Mouse (Mus musculus): Measurements from ENCODE around the gene Rnd3. TPM values are rescaled to one million over a fixed set of nuclear protein-coding genes. Genes with fewer than 3 reads are reported as not detected.
A peak's percentile ranks its signal among the peaks of the same experiment; 100 is the strongest.

The Rnd3 gene
- total RNA-seq, 2 experiments from 2014 or later = 11.7 to 12.0 TPM

GRCm38 (mm10) chr2:51132181-51132580 is 16.7 kb downstream of the Rnd3 start:
- no peak for DNase-seq (ENCODE audit: low spot score in 2 of 2)

DNA sequence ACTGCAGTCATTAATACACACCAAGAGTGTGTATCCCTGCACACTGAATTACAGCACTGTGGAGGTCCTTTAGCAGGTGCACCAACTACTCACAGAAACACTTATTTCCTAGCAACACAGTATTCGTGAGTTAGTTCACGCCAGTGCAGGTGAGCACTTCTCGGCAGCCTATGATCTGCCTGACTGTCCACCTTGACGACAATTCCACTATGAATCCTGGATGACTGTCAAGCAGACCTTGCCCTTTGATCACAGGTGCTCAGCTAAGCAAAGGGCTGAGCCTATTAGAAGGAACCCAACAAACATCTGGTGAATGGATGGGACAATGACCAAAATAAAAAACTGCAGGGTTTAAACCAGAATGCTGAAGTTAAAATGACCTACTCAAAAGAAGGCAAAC is 20.8 kb downstream of the Rnd3 start:
- no peak for DNase-seq (ENCODE audit: low spot score in 2 of 2)

GRCm38 (mm10) chr2:51110271-51110670 is 38.6 kb downstream of the Rnd3 start:
- no peak for DNase-seq (ENCODE audit: low spot score in 2 of 2)

DNA sequence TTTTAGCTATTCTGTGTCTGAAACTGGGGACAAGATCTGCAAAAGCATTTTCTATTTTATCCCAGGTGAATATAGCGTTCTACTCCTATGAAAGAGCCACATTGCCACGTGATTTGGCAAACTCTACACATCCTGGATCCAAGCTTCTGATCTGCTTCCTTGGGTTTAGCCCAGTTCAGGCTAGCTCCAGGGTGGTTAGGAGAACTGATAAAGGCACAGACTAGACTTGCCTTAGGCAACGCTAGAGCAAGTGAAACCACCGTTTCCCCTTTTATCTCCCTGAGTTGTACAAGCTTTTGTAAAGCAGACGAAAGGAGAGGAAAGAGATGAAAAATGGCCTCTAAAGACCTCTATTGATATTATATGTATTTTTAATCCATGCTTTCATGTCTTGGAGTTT is 40.3 kb downstream of the Rnd3 start:
- DNase-seq (ENCODE audit: low spot score in 2 of 2) = no peak

DNA sequence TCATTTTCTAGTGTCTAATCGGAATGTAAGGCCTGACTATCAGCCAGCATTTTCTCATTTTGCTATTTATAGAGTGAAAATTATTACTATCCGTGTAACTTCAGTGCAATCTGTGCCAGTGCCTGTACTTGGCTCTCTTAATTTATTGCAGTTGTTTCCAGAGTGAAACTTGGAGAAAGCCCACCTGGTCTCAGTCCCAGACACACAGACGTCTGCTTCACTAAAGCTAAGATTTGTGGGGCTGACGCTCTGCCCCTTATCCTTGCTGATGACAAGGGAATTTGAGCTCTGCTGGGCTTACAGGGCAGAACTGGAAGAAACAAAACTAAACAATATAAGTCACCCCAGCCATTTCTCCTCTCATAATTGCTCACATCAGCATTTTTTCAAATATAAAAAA is 47.7 kb downstream of the Rnd3 start:
- no peak for DNase-seq (ENCODE audit: low spot score in 2 of 2)

GRCm38 (mm10) chr2:51099987-51100386 is 48.9 kb downstream of the Rnd3 start:
- DNase-seq (ENCODE audit: low spot score in 2 of 2) = no peak

- no peak for DNase-seq (ENCODE audit: low spot score in 2 of 2)
Measured at GRCm38 (mm10) chr2:51099240-51099639, 49.7 kb downstream of the Rnd3 start.

DNA sequence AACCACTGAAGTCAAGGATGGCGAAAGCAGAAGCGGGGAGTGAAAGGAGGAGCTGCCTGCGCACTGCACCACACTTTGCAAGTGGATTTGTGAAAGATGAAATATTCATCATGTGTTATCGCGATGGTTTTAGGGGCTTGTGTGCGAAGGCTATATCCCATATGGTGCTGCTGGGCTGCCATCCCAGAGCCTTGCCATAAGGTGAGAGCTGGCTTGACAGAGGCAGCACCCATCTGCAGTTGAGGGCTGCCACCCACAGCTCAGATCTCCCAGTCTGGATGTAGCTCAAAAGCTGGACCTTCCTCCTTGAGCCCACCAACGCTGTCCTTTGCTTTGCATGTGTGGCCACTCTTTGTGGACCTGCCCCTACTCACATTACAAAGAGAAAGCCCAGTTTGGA is 58.2 kb downstream of the Rnd3 start:
- DNase-seq (ENCODE audit: low spot score in 2 of 2) = no peak

- no peak for DNase-seq (ENCODE audit: low spot score in 2 of 2)
Measured at GRCm38 (mm10) chr2:51090049-51090448, 58.9 kb downstream of the Rnd3 start.

- no peak for DNase-seq (ENCODE audit: low spot score in 2 of 2)
Measured at GRCm38 (mm10) chr2:51088843-51089573, 59.9 kb downstream of the Rnd3 start.

GRCm38 (mm10) chr2:51088123-51088453 is 60.8 kb downstream of the Rnd3 start:
- DNase-seq (ENCODE audit: low spot score in 2 of 2) = no peak

DNA sequence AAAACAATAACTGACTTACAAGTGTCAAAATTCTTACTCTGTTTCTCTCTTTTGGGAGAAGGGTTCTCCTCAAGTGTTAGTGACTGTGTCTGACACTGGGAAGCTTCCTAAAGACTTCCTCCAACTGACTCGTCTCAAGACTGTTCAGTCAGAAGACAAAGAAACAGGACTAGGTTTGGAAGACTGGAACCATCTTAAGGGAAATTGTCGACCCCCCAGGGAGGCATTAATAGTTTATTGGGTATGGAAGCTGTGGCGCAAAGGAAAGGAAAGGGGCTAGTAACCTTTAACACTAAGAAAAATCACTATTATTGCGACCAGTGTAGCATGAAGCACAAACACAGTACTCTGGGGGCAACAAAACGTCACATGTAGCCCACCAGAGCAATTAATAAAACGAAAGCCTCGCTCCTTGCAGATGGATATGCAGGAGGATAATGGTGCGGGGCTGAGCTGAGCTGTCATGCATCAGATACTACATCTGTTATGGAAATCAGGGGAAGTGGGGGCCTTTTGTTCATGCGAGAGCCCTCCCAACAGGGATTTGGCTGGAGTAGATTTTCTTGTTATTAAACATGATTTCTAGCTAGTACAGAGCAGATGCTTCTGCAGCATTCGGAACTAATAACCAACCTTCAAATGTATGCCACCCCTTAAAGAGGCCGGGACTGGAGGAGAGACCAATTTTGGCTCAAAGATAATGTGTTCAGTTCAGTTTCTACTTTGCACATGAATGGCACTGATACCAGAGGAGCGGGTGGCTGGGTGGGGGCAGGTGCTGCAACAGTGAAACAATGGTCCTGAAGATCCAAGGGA is 61.4 kb downstream of the Rnd3 start:
- DNase-seq (ENCODE audit: low spot score in 2 of 2) = peak in 1 of 2 experiments; percentile 48

- DNase-seq (ENCODE audit: low spot score in 2 of 2) = no peak
Measured at GRCm38 (mm10) chr2:51085155-51085554, 63.8 kb downstream of the Rnd3 start.

GRCm38 (mm10) chr2:51082714-51083351 is 66.1 kb downstream of the Rnd3 start:
- peak in 1 of 2 experiments; percentile 27 for DNase-seq (ENCODE audit: low spot score in 2 of 2)

All from layer of hippocampus, adult 18-20 months (tissue).